Mouse (Mus musculus): ENCODE data around the gene Shprh.
A peak's percentile ranks its signal among the peaks of the same experiment; 100 is the strongest.
"Not testable (repeated sequence)": the region's sequence is repeated elsewhere in the genome, so short reads cannot be mapped to it uniquely, and the experiment has no call there.

The Shprh gene

GRCm38 (mm10) chr10:11148884-11149741 is at the start of gene Shprh:
Gene Shprh (plus strand): TSS chr10:11149427.
- peak; percentile 99 for ATAC-seq (ENCODE audit: low TSS enrichment)

GRCm38 (mm10) chr10:11121781-11122180 is 27.4 kb upstream of the Shprh start:
- peak; percentile 76 for ATAC-seq (ENCODE audit: low TSS enrichment)

- no peak for ATAC-seq (ENCODE audit: low TSS enrichment)
Observed at GRCm38 (mm10) chr10:11145580-11145979, 3.6 kb upstream of the Shprh start.

GRCm38 (mm10) chr10:11148446-11148845 is 781 bp upstream of the Shprh start:
- no peak for ATAC-seq (ENCODE audit: low TSS enrichment)

- ATAC-seq (ENCODE audit: low TSS enrichment), result no peak; the same call in 1 of the 2 replicates
Observed at GRCm38 (mm10) chr10:11149742-11150125, 507 bp downstream of the Shprh start.

GRCm38 (mm10) chr10:11151644-11152043 is 2.4 kb downstream of the Shprh start:
- no peak for ATAC-seq (ENCODE audit: low TSS enrichment)

GRCm38 (mm10) chr10:11157039-11157438 is 7.8 kb downstream of the Shprh start:
- ATAC-seq (ENCODE audit: low TSS enrichment), result no peak

- ATAC-seq (ENCODE audit: low TSS enrichment), result no peak
Observed at GRCm38 (mm10) chr10:11164537-11164936, 15.3 kb downstream of the Shprh start.

GRCm38 (mm10) chr10:11170252-11170651 is 21.0 kb downstream of the Shprh start:
- peak; percentile 89 for ATAC-seq (ENCODE audit: low TSS enrichment)

- ATAC-seq (ENCODE audit: low TSS enrichment), result no peak
Observed at GRCm38 (mm10) chr10:11171615-11172014, 22.4 kb downstream of the Shprh start.

- no peak for ATAC-seq (ENCODE audit: low TSS enrichment)
Observed at GRCm38 (mm10) chr10:11172519-11172918, 23.3 kb downstream of the Shprh start.

GRCm38 (mm10) chr10:11175801-11176482 is 26.7 kb downstream of the Shprh start:
- ATAC-seq (ENCODE audit: low TSS enrichment), result 0 out of 2 replicates have a peak, but pooled peaks have one; percentile 44

- no peak for ATAC-seq (ENCODE audit: low TSS enrichment)
Observed at GRCm38 (mm10) chr10:11180077-11180476, 30.9 kb downstream of the Shprh start.

- ATAC-seq (ENCODE audit: low TSS enrichment), result peak; percentile 23; the same call in 1 of the 2 replicates
Observed at GRCm38 (mm10) chr10:11197341-11197740, 48.1 kb downstream of the Shprh start.

GRCm38 (mm10) chr10:11198346-11198745 is 49.1 kb downstream of the Shprh start:
- ATAC-seq (ENCODE audit: low TSS enrichment), result peak; percentile 27; the same call in 1 of the 2 replicates

GRCm38 (mm10) chr10:11199980-11200379 is 50.8 kb downstream of the Shprh start:
- ATAC-seq (ENCODE audit: low TSS enrichment), result no peak

- ATAC-seq (ENCODE audit: low TSS enrichment), result not testable (repeated sequence)
Observed at GRCm38 (mm10) chr10:11205883-11206282, 56.7 kb downstream of the Shprh start.

- ATAC-seq (ENCODE audit: low TSS enrichment), result no peak
Observed at GRCm38 (mm10) chr10:11208670-11209069, 59.4 kb downstream of the Shprh start.

- no peak for ATAC-seq (ENCODE audit: low TSS enrichment)
Observed at GRCm38 (mm10) chr10:11212003-11212402, 62.8 kb downstream of the Shprh start.

- peak; percentile 81 for ATAC-seq (ENCODE audit: low TSS enrichment)
Observed at GRCm38 (mm10) chr10:11226442-11226841, 77.2 kb downstream of the Shprh start.

- ATAC-seq (ENCODE audit: low TSS enrichment), result peak; percentile 79
Observed at GRCm38 (mm10) chr10:11229545-11230178, 80.4 kb downstream of the Shprh start.

- ATAC-seq (ENCODE audit: low TSS enrichment), result no peak
Observed at GRCm38 (mm10) chr10:11233208-11233607, 84.0 kb downstream of the Shprh start.
